9 mouse cellular contexts compared by ENCODE assay signal in genomic region chr4:141069731-141070130, GRCm38 (mm10). TPM values are rescaled to one million over a fixed set of nuclear protein-coding genes. Genes with fewer than 3 reads are reported as not detected.
DNase-seq lines count a peak whose midpoint lies in the region; ATAC-seq and TF ChIP-seq lines count a peak whose summit lies in the region.
"Had no signal": no experiment of that assay in that cellular context is flagged by ENCODE, and none has a peak within 500 bp of the region (broad histone marks: within the 10 kb centered on the region; RNA-seq: fewer than 3 reads in every experiment).

No protein-coding gene starts in this region.

- no peaks in the 10 kb centered on the region for H3K27me3 ChIP-seq in liver, embryonic 16.5 days (ENCODE audit: control insufficient read depth, insufficient read depth, low read depth, low read length)
- H3K27me3 ChIP-seq: limb, embryonic 15.5 days had no signal

- no peak overlapping the region for H3K4me2 ChIP-seq in liver, embryonic 16.5 days (ENCODE audit: low read depth, low read length)
- H3K4me2 ChIP-seq: limb, embryonic 15.5 days had no signal

- ATAC-seq in liver, embryonic 16.5 days (ENCODE audit: low read depth), result no peak

- no peak overlapping the region for H3K4me3 ChIP-seq in layer of hippocampus, adult 2 months
- no peak overlapping the region for H3K4me3 ChIP-seq in liver, embryonic 16.5 days (ENCODE audit: low read depth, low read length)
- H3K4me3 ChIP-seq: limb, embryonic 15.5 days had no signal

- DNase-seq in layer of hippocampus, adult 2 months (ENCODE audit: low spot score in 2 of 2), result peak in 1 of 2 experiments; percentile 65
- DNase-seq in layer of hippocampus, adult 8-10 months (ENCODE audit: low spot score in 2 of 2), result no peak
- DNase-seq in ES-CJ7 (ENCODE audit: low read depth, low spot score), result peak; percentile 38
- peak; percentile 73 to 85 for DNase-seq in cerebellum, postnatal 14 days
- peak; percentile 68 for DNase-seq in heart, postnatal 4 days
- peak; percentile 32 for DNase-seq in right cerebral cortex, postnatal 25 days
- DNase-seq in frontal cortex, postnatal 25 days (ENCODE audit: low spot score in 2 of 2), result no peak

- H3K4me1 ChIP-seq in liver, embryonic 16.5 days (ENCODE audit: control insufficient read depth, low read depth, low read length), result peaks cover 43% of the 10 kb centered on the region

- H3K9ac ChIP-seq in liver, embryonic 16.5 days (ENCODE audit: low read depth, low read length), result no peak overlapping the region
- H3K9ac ChIP-seq: limb, embryonic 15.5 days had no signal

- peak; percentile 94; the same call in 1 of the 2 replicates for TF ChIP-seq CTCF in layer of hippocampus, adult 2 months (conservative IDR thresholded peaks at IDR 0.05)

- H3K27ac ChIP-seq in layer of hippocampus, adult 2 months, result no peak overlapping the region
- H3K27ac ChIP-seq in liver, embryonic 16.5 days (ENCODE audit: low read length), result peak overlapping the region; percentile 31
- H3K27ac ChIP-seq: limb, embryonic 15.5 days had no signal

- H3K9me3 ChIP-seq in liver, embryonic 16.5 days (replicated peaks; ENCODE audit: control insufficient read depth, low read length), result no peaks in the 10 kb centered on the region
- H3K9me3 ChIP-seq: limb, embryonic 15.5 days had no signal

- WGBS in liver, embryonic 16.5 days (ENCODE audit: insufficient replicate concordance), result 39% methylated on average over 4 of the region's 4 CpGs

- peaks cover 75% of the 10 kb centered on the region for H3K36me3 ChIP-seq in liver, embryonic 16.5 days (ENCODE audit: control insufficient read depth, insufficient read depth)

RNA-seq across cellular contexts. Expression of gene Necap2, which starts 8.4 kb away (rescaled TPM):
- total RNA-seq in layer of hippocampus, adult 2 months (2021), result 10 to 100 TPM; 41.6 to 42.2 TPM
- total RNA-seq in layer of hippocampus, adult 8-10 months (2022), result 10 to 100 TPM; 41.4 to 55.0 (median 46.9) TPM
- total RNA-seq in heart, postnatal 4 days (2021), result 10 to 100 TPM; 33.7 to 35.8 TPM
- 87.5 and 93.3 TPM in 2 replicates for polyA plus RNA-seq in liver, embryonic 16.5 days (2015; fragmentation: Nextera tagmentation; extraction: Ambion mirVana)

RNA-seq across cellular contexts. Expression of gene Crocc, which starts 9.4 kb away (rescaled TPM):
- total RNA-seq in layer of hippocampus, adult 2 months (2021), result 10 to 100 TPM; 83.1 to 89.8 TPM
- 10 to 100 TPM; 67.9 to 92.0 (median 76.6) TPM for total RNA-seq in layer of hippocampus, adult 8-10 months (2022)
- 1 to 10 TPM; 8.2 to 8.3 TPM for total RNA-seq in heart, postnatal 4 days (2021)
- polyA plus RNA-seq in liver, embryonic 16.5 days (2015; fragmentation: Nextera tagmentation; extraction: Ambion mirVana), result 0.59 and 0.63 TPM in 2 replicates

RNA-seq across cellular contexts. Expression of gene Spata21, which starts 18.4 kb away (rescaled TPM):
- not detected for total RNA-seq in layer of hippocampus, adult 2 months (2021)
- total RNA-seq in layer of hippocampus, adult 8-10 months (2022), result under 1 TPM in 2 of 4 experiments, not detected in 2; 0.20 to 0.23 TPM
- total RNA-seq in heart, postnatal 4 days (2021), result not detected
- not detected in 2 replicates for polyA plus RNA-seq in liver, embryonic 16.5 days (2015; fragmentation: Nextera tagmentation; extraction: Ambion mirVana)

RNA-seq across cellular contexts. Expression of gene Mfap2, which starts 59.5 kb away (rescaled TPM):
- total RNA-seq in layer of hippocampus, adult 2 months (2021), result 1 to 10 TPM; 4.5 to 6.9 TPM
- 1 to 10 TPM; 4.2 to 6.6 (median 5.5) TPM for total RNA-seq in layer of hippocampus, adult 8-10 months (2022)
- total RNA-seq in heart, postnatal 4 days (2021), result 10 to 100 TPM; 63.0 to 65.1 TPM
- polyA plus RNA-seq in liver, embryonic 16.5 days (2015; fragmentation: Nextera tagmentation; extraction: Ambion mirVana), result 15.3 and 20.3 TPM in 2 replicates

Comparison
In these comparisons a context has a peak if more than half of its experiments do, and no peak if none do; other contexts are left out.
1. DNase-seq: peak in ES-CJ7 (single experiment), cerebellum, postnatal 14 days (2 of 2), heart, postnatal 4 days (single experiment) and right cerebral cortex, postnatal 25 days (single experiment); none in layer of hippocampus, adult 8-10 months (0 of 2) and frontal cortex, postnatal 25 days (0 of 2).
2. RNA of gene Crocc, which starts 9.4 kb away (total RNA-seq): 83.1 to 89.8 TPM in layer of hippocampus, adult 2 months and 67.9 to 92.0 TPM in layer of hippocampus, adult 8-10 months; 8.2 to 8.3 TPM in heart, postnatal 4 days; every median in the first group is over 4 times any median in the second.